Mouse (Mus musculus) midbrain, postnatal 0 days (tissue): Measurements from ENCODE around the gene Pgf. TPM values are rescaled to one million over a fixed set of nuclear protein-coding genes. Genes with fewer than 3 reads are reported as not detected.

Experiments used
- ATAC-seq: fragments of 200-750 bp; cut with Nextera tagmentation; 2 replicates; pipeline ENCODE4 v1.8.0; 2017; ENCODE audit warnings: moderate number of reproducible peaks, mild to moderate bottlenecking, moderate TSS enrichment, moderate library complexity; ENCODE audit not compliant: low FRiP score
- DNase-seq: peaks from one replicate; pipeline ENCODE4 v3.0.0-alpha.2; 2015; ENCODE audit warnings: low spot score
- H3K27ac ChIP-seq: fragments of 300-500 bp; sonication (generic); 2 replicates; pipeline ENCODE4 v1.5.1; 2014; ENCODE audit warnings: low read depth, mild to moderate bottlenecking, low read length, mixed read lengths
- H3K27me3 ChIP-seq: fragments of 300-500 bp; sonication (generic); 2 replicates; pipeline ENCODE4 v1.6.1; 2014; ENCODE audit warnings: low read length, control low read depth, mixed read lengths; ENCODE audit not compliant: insufficient read depth
- H3K36me3 ChIP-seq: fragments of 300-500 bp; sonication (generic); 2 replicates; pipeline ENCODE4 v1.6.1; 2014; ENCODE audit warnings: low read length, control low read depth, mixed read lengths; ENCODE audit not compliant: insufficient read depth
- H3K4me1 ChIP-seq: fragments of 300-500 bp; sonication (generic); 2 replicates; pipeline ENCODE4 v1.6.1; 2014; ENCODE audit warnings: mild to moderate bottlenecking, control low read depth, antibody characterized with exemption, low read length, mixed read lengths; ENCODE audit not compliant: insufficient read depth
- H3K4me2 ChIP-seq: fragments of 300-500 bp; sonication (generic); 2 replicates; pipeline ENCODE4 v1.6.1; 2014; ENCODE audit warnings: low read depth, mild to moderate bottlenecking, low read length, mixed read lengths; ENCODE audit not compliant: poor library complexity, severe bottlenecking
- H3K4me3 ChIP-seq: fragments of 300-500 bp; sonication (generic); 2 replicates; pipeline ENCODE4 v1.5.1; 2014; ENCODE audit warnings: low read depth, mild to moderate bottlenecking, low read length, moderate library complexity
- H3K9ac ChIP-seq: fragments of 300-500 bp; sonication (generic); replicated peaks from 2 replicates; pipeline ENCODE4 v1.6.1; 2014; ENCODE audit warnings: mild to moderate bottlenecking, low read length, moderate library complexity, mixed read lengths; ENCODE audit not compliant: poor library complexity, severe bottlenecking
- H3K9me3 ChIP-seq: fragments of 300-500 bp; sonication (generic); 2 replicates; pipeline ENCODE4 v1.6.1; 2016; ENCODE audit warnings: low read length, control low read depth
- CTCF ChIP-seq: IDR thresholded peaks from 2 replicates; pipeline ENCODE4 v1.5.1; 2016; ENCODE audit warnings: antibody characterized with exemption, mild to moderate bottlenecking
- WGBS: fragments of 180-500 bp; shearing (Covaris S2); extraction: QIAGEN DNeasy Blood & Tissue Kit; methylation state at CpG from one replicate; pipeline ENCODE4 v1.1.7; 2014; 5-methylcytosine and 5-hydroxymethylcytosine counted together
- polyA plus RNA-seq: library from polyadenylated mRNA; unstranded; fragments of >200 nt; fragmentation: Nextera tagmentation; extraction: Ambion mirVana; gene quantifications from 2 replicates; pipeline ENCODE4 v1.2.1, GENCODE M21; 2015
- total RNA-seq: library from RNA; depleted of rRNA; stranded (reverse); fragments of >200 nt; gene quantifications from 2 replicates; pipeline ENCODE4 v1.2.3, GENCODE M21; 2014

Gene Pgf
- total and polyA plus RNA-seq, 2 experiments from 2014 or later: 6.0 to 9.1 TPM

DNA sequence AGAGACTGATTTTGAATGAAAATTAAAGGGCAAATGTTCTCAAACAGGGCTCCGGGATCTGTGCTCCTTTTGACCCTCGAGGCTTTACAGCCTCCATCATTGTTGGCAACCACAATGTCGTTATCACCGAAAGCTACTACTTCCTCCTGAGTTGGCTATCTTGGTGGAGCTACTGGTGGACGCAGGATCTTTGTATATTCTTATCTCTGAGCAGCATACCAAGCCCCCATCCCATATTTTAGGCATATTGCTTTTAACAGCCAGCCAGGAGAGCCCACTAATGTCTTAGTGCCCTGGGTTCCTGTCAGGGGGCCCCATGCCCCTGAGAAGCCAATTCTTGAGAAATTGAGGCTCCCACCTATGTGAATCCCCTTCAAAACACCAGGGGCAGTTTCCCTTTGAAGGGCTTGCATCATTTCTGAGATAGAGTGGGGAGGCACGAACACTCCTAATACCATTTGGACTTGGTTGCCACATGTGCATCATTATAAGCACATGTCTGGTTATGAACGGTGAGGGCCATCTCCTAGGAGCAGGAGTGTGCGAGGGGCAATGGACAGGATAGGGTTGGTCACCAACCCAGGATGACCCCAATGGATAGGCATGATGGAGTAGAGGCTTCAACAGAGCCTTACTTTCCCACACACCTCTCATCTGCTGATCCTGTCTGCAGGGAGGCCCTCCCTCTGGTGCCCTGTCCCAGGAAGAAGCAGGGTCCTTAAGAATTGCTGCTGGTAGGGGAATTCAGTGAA is 43.4 kb downstream of the Pgf start:
- Histone ChIP-seq H3K9ac (no peak overlapping the region), H3K9me3 (no peaks in the 10 kb centered on the region), H3K4me3 (no peak overlapping the region), H3K36me3 (peaks cover 76% of the 10 kb centered on the region), H3K27ac (no peak overlapping the region), H3K4me2 (no peak overlapping the region), H3K4me1 (no peaks in the 10 kb centered on the region), H3K27me3 (no peaks in the 10 kb centered on the region)
- WGBS: 96% methylated on average over 8 of the region's 8 CpGs
- DNase-seq: no peak
- no peak for ATAC-seq
- no peak for TF ChIP-seq CTCF

DNA sequence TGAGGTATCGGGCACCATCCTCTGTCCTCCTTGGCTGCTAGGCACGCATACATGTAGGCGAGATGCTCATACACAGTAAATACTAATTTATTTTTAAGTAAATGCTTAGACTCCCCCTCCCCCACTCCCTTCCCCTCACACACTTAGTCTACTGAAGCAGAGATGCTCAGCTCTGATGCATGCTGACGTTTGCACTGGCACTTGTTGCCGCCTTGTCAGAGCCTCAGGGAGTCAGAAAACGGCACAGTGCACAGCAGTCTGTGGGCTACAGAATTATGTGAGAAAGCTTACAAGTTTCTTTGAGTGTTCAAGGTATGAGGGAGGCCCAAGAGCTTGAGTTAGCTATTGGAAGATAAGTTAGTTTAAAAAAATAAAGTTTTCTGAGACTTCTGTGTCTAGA is 46.2 kb downstream of the Pgf start:
- 87% methylated on average over 6 of the region's 6 CpGs for WGBS
- H3K36me3 ChIP-seq: peaks cover 67% of the 10 kb centered on the region

DNA sequence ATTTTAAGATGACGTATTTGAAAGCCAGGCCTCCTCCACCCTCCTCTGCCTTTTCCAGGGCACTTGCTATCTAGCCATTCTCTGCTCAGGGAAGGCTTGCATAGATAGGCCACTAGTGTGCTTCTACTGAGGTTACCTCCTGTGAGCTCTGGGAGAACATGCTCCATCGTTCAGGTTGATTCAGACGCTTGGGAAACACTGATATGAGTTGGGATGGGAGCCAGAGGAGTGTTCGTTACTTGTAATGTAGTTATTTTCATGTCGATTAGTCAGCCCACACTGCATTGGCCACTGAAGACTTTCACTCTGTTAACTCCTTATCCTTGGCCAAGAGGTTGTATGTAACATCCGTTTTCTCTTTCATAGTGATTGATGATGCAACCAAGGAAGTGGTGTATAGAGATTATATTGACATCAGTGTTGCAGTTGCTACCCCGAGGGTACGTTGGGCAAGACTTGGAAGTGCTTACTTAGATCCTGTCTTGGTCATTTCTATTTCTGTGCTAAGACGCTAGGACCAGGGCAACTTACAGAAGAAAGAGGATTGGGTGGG is 48.1 kb downstream of the Pgf start:
- Histone ChIP-seq H3K27me3 (no peaks in the 10 kb centered on the region), H3K4me2 (no peak overlapping the region), H3K27ac (no peak overlapping the region), H3K4me1 (no peaks in the 10 kb centered on the region), H3K9ac (no peak overlapping the region), H3K4me3 (no peak overlapping the region), H3K36me3 (peaks cover 59% of the 10 kb centered on the region), H3K9me3 (no peaks in the 10 kb centered on the region)
- TF ChIP-seq CTCF: no peak
- DNase-seq (no peak), ATAC-seq (no peak)
- WGBS: 97% methylated on average over 9 of the region's 9 CpGs

More for the DNA sequence above, 46.2 kb downstream of the Pgf start:
- Histone ChIP-seq H3K4me2 (no peak overlapping the region), H3K4me1 (no peaks in the 10 kb centered on the region), H3K9me3 (no peaks in the 10 kb centered on the region), H3K27me3 (no peaks in the 10 kb centered on the region), H3K9ac (no peak overlapping the region), H3K27ac (no peak overlapping the region), H3K4me3 (no peak overlapping the region)
- TF ChIP-seq CTCF: no peak
- ATAC-seq (no peak), DNase-seq (no peak)

DNA sequence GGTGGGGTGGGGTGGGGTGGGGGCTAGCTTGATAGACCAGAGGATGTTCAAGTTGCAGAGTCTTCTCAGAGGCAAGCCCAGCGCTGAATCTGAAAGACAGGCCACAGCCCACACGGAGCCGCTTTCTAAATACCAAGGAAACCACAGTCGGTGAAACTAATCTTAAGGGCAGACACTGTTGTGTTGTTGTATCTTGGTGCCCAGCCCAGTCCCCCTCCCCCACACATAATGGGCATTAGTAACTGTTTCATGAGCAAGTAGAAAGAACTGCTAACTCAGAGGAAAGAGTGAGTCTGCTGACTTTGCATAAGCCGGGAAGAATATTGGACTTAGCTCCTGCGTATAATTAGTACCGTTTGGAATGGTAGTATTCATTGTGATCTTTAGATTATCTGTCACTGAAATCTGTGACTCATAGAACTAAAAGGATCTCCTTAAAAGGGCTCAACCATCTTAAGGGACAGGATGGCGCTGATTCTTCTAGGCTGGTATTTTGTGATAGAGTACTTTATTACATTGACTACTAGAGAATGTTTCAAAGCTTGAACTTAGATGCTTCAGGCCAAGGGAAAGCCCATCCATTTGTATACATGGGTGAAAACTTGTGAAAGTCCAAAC is 50.5 kb downstream of the Pgf start:
- 80% methylated on average over 8 of the region's 8 CpGs for WGBS
- Histone ChIP-seq H3K27ac (no peak overlapping the region), H3K4me1 (no peaks in the 10 kb centered on the region), H3K9me3 (no peaks in the 10 kb centered on the region), H3K4me2 (no peak overlapping the region), H3K4me3 (no peak overlapping the region), H3K36me3 (peaks cover 59% of the 10 kb centered on the region), H3K9ac (no peak overlapping the region), H3K27me3 (no peaks in the 10 kb centered on the region)
- no peak for TF ChIP-seq CTCF
- ATAC-seq (no peak), DNase-seq (no peak)

DNA sequence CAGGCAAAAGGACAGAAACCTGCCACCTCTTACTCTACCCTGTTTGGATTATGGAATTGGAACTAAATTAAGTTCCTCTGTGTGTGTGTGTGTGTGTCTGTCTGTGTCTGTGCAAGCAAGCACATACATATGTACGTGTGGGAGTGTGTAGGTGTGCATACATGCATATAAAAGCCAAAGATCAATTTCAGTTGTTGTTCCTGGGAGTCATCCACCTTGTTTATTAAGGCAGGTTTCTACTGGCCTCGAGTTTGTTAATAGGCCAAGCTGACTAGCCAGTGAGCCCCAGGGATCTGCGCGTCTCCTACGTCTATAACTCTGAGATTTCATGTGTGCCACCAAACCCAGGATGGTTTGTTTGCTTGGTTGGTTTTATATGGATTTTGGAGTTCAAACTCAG is 52.8 kb downstream of the Pgf start:
- no peak overlapping the region for H3K4me3 ChIP-seq
- H3K36me3 ChIP-seq: peaks cover 45% of the 10 kb centered on the region
- no peak for ATAC-seq
- 95% methylated on average over 5 of the region's 5 CpGs for WGBS
- no peak for TF ChIP-seq CTCF
- no peaks in the 10 kb centered on the region for H3K4me1 ChIP-seq
- no peaks in the 10 kb centered on the region for H3K9me3 ChIP-seq
- no peak overlapping the region for H3K4me2 ChIP-seq
- H3K9ac ChIP-seq: no peak overlapping the region
- H3K27ac ChIP-seq: no peak overlapping the region
- H3K27me3 ChIP-seq: no peaks in the 10 kb centered on the region
- no peak for DNase-seq

DNA sequence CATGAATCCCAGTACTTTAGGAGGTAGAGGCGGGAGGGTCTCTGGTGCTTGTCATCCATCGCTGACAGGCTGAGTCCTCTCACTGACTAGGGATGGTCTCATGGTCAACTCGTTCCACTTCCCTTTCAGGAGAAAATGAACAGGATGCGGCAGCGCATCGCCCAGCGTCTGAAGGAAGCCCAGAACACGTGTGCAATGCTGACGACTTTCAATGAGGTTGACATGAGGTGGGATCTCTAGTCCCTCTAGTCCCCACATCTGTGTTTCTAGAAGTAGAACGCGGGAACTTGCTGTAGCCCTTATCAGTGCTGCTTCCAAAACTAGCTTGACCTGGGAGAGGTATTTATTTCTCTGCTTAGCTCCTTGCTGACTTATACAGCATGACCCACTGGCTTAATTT is 53.9 kb downstream of the Pgf start:
- H3K27ac ChIP-seq: no peak overlapping the region
- peaks cover 43% of the 10 kb centered on the region for H3K36me3 ChIP-seq

More for the DNA sequence above, 53.9 kb downstream of the Pgf start:
- 94% methylated on average over 11 of the region's 11 CpGs for WGBS
- ATAC-seq: no peak
- H3K4me1 ChIP-seq: no peaks in the 10 kb centered on the region
- no peak for TF ChIP-seq CTCF
- DNase-seq: no peak
- no peak overlapping the region for H3K4me2 ChIP-seq
- H3K4me3 ChIP-seq: no peak overlapping the region
- no peaks in the 10 kb centered on the region for H3K27me3 ChIP-seq
- H3K9ac ChIP-seq: no peak overlapping the region
- no peaks in the 10 kb centered on the region for H3K9me3 ChIP-seq
